Mouse (Mus musculus) hindbrain, postnatal 0 days (tissue): ENCODE results near the gene Gm10300. TPM values are rescaled to one million over a fixed set of nuclear protein-coding genes. Genes with fewer than 3 reads are reported as not detected.

Experiments used
- ATAC-seq: fragments of 200-750 bp; cut with Nextera tagmentation; 2 replicates; pipeline ENCODE4 v1.8.0; 2017; ENCODE audit warnings: mild to moderate bottlenecking, moderate TSS enrichment, moderate library complexity
- DNase-seq: peaks from one replicate; pipeline ENCODE4 v3.0.0-alpha.2; 2015; ENCODE audit warnings: low spot score
- H3K27ac ChIP-seq: fragments of 300-500 bp; sonication (generic); 2 replicates; pipeline ENCODE4 v1.5.1; 2014; ENCODE audit warnings: mild to moderate bottlenecking
- H3K27me3 ChIP-seq: fragments of 300-500 bp; sonication (generic); 2 replicates; pipeline ENCODE4 v1.6.1; 2014; ENCODE audit warnings: low read length, mixed read lengths; ENCODE audit not compliant: insufficient read depth
- H3K36me3 ChIP-seq: fragments of 300-500 bp; sonication (generic); 2 replicates; pipeline ENCODE4 v1.6.1; 2014; ENCODE audit warnings: low read length, mixed read lengths; ENCODE audit not compliant: insufficient read depth
- H3K4me1 ChIP-seq: fragments of 300-500 bp; sonication (generic); 2 replicates; pipeline ENCODE4 v1.6.1; 2014; ENCODE audit warnings: antibody characterized with exemption, low read length, mixed read lengths; ENCODE audit not compliant: insufficient read depth
- H3K4me2 ChIP-seq: fragments of 300-500 bp; sonication (generic); 2 replicates; pipeline ENCODE4 v1.6.1; 2014; ENCODE audit warnings: low read depth, mild to moderate bottlenecking, low read length, moderate library complexity, mixed read lengths
- H3K4me3 ChIP-seq: fragments of 300-500 bp; sonication (generic); 2 replicates; pipeline ENCODE4 v1.5.1; 2014; ENCODE audit warnings: low read length
- H3K9ac ChIP-seq: fragments of 300-500 bp; sonication (generic); replicated peaks from 2 replicates; pipeline ENCODE4 v1.6.1; 2014; ENCODE audit warnings: mild to moderate bottlenecking, low read length, moderate library complexity, mixed read lengths
- H3K9me3 ChIP-seq: fragments of 300-500 bp; sonication (generic); 2 replicates; pipeline ENCODE4 v1.6.1; 2016; ENCODE audit warnings: low read length, mixed read lengths
- CTCF ChIP-seq: IDR thresholded peaks from 2 replicates; pipeline ENCODE4 v1.5.1; 2016; ENCODE audit warnings: antibody characterized with exemption, control low read depth, low read depth
- WGBS: fragments of 180-500 bp; shearing (Covaris S2); extraction: QIAGEN DNeasy Blood & Tissue Kit; methylation state at CpG from one replicate; pipeline ENCODE4 v1.1.7; 2014; 5-methylcytosine and 5-hydroxymethylcytosine counted together
- polyA plus RNA-seq: library from polyadenylated mRNA; unstranded; fragments of >200 nt; fragmentation: Nextera tagmentation; extraction: Ambion mirVana; gene quantifications from 2 replicates; pipeline ENCODE4 v1.2.1, GENCODE M21; 2015
- total RNA-seq: library from RNA; depleted of rRNA; stranded (reverse); fragments of >200 nt; gene quantifications from 2 replicates; pipeline ENCODE4 v1.2.3, GENCODE M21; 2014

Gm10300 gene
- total and polyA plus RNA-seq, 2 experiments from 2014 or later, result not detected

GRCm38 (mm10) chr4:132078296-132078714 lies 3.8 kb downstream of the Gm10300 start:
- no peak overlapping the region for H3K27ac ChIP-seq
- H3K9me3 ChIP-seq, result no peaks in the 10 kb centered on the region
- TF ChIP-seq CTCF, result no peak
- H3K4me3 ChIP-seq, result no peak overlapping the region
- peaks cover 4% of the 10 kb centered on the region; the same call in 1 of the 2 replicates for H3K27me3 ChIP-seq
- ATAC-seq (no peak), DNase-seq (no peak)
- 68% methylated on average over 7 of the region's 7 CpGs for WGBS
- H3K9ac ChIP-seq, result no peak overlapping the region
- H3K4me1 ChIP-seq, result peaks cover 10% of the 10 kb centered on the region; the same call in 1 of the 2 replicates
- no peak overlapping the region for H3K4me2 ChIP-seq
- no peaks in the 10 kb centered on the region for H3K36me3 ChIP-seq

DNA sequence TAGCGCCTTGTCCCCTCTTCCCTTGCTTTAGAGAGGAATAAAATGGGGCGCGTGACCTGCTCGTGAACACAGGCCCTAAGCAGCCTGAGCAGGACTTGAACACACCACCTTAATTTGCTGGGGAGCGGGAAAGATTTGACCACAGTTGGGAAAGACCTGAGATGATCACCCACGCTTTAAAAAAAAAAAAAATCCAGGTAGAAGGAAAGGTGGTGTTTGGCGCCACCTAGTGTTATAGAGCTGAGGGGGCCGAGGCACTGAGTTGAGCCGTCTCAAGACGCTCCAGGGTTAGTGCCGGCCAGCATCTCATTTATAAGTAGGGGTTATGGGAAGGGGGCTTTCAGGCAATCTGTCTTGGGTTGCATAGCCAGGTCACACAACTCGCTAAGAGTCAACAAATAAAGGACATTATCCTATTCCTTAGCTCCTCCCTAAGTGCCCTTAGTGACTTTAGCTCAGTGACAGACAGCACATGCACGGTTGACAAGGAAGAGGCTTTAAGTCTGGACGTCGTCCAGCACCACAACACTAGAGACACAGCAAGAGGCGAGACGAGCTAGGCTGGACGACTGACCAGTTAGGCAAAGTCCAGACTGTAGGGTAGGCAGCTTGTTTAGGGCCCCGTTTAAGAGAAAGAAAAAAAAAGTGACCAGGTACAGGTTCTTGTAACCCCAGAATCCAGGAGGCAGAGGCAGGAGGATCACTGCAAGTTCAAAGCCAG lies 5.2 kb downstream of the Gm10300 start:
- Histone ChIP-seq H3K4me3 (no peak overlapping the region), H3K4me2 (no peak overlapping the region), H3K9ac (no peak overlapping the region), H3K4me1 (peaks cover 5% of the 10 kb centered on the region; the same call in 1 of the 2 replicates), H3K9me3 (no peaks in the 10 kb centered on the region), H3K36me3 (no peaks in the 10 kb centered on the region), H3K27me3 (peaks cover 4% of the 10 kb centered on the region; the same call in 1 of the 2 replicates), H3K27ac (no peak overlapping the region)
- ATAC-seq (0 out of 2 replicates have a peak, but pooled peaks have one; percentile 27), DNase-seq (peak; percentile 82)
- TF ChIP-seq CTCF, result peak; percentile 88
- WGBS, result 9% methylated on average over 19 of the region's 19 CpGs

DNA sequence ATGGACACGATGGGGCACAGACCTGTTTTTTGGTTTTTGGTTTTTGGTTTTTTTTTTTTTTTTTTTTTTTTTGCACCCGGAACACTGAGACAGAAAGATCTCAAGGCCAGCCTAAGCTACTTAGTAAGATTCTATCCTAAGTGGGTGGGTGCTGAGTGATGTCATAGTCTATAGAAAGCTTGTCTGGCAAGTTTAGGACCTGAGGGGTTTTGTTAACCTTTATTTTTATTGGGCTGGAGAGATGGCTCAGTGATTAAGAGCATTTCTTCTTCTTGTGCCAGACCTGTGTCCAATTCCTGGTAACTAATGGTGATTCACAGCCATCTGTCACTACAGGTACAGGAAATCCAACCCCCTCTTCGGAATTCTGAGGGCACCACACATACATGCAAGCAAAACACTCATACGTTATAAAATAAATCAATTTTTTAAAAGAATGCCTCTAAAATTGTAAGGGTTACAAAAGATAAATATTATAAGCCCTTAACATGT lies 6.0 kb downstream of the Gm10300 start:
- TF ChIP-seq CTCF, result no peak
- DNase-seq, result no peak
- no peak for ATAC-seq

GRCm38 (mm10) chr4:132085114-132085513 lies 10.6 kb downstream of the Gm10300 start:
- DNase-seq (no peak), ATAC-seq (no peak)
- Histone ChIP-seq H3K9me3 (no peaks in the 10 kb centered on the region), H3K27me3 (no peaks in the 10 kb centered on the region), H3K9ac (no peak overlapping the region), H3K4me2 (no peak overlapping the region), H3K4me1 (no peaks in the 10 kb centered on the region), H3K4me3 (no peak overlapping the region), H3K27ac (no peak overlapping the region), H3K36me3 (no peaks in the 10 kb centered on the region)
- WGBS, result 80% methylated on average over 7 of the region's 7 CpGs
- TF ChIP-seq CTCF, result no peak

More for the DNA sequence above, 6.0 kb downstream of the Gm10300 start:
- Histone ChIP-seq H3K4me3 (no peak overlapping the region), H3K9me3 (no peaks in the 10 kb centered on the region), H3K36me3 (no peaks in the 10 kb centered on the region), H3K27ac (no peak overlapping the region), H3K4me1 (no peaks in the 10 kb centered on the region), H3K4me2 (no peak overlapping the region), H3K27me3 (no peaks in the 10 kb centered on the region), H3K9ac (no peak overlapping the region)
- 79% methylated on average over 4 of the region's 4 CpGs for WGBS

DNA sequence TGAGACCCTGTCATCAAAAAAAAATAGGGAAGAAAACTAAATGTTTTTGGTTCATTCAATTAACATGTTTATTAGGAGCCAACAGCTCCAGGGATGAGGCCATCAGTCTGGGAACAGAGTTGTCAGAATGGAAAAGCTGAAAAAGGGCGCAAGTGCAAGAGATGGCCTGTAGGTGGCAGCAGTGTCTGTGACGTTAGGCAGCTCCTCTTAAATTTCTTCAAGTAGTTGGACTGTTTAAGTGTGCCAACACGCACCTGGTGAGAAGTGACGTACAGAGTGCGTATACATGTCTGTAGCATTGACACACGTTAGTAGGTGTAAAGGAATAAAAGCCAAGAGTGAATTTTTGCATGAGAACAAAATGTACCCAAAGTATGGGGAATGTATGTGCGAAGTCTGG lies 14.4 kb downstream of the Gm10300 start:
- Histone ChIP-seq H3K27me3 (no peaks in the 10 kb centered on the region), H3K9me3 (no peaks in the 10 kb centered on the region), H3K9ac (no peak overlapping the region), H3K27ac (no peak overlapping the region), H3K4me2 (no peak overlapping the region), H3K4me1 (no peaks in the 10 kb centered on the region), H3K4me3 (no peak overlapping the region), H3K36me3 (no peaks in the 10 kb centered on the region)
- TF ChIP-seq CTCF, result peak; percentile 96
- peak; percentile 87 for DNase-seq
- WGBS, result 15% methylated on average over 7 of the region's 7 CpGs
- peak; percentile 45; the same call in 1 of the 2 replicates for ATAC-seq

- no peak overlapping the region for H3K9ac ChIP-seq
- H3K4me1 ChIP-seq, result no peaks in the 10 kb centered on the region
- WGBS, result 73% methylated on average over 6 of the region's 6 CpGs
- no peak overlapping the region for H3K4me3 ChIP-seq
- no peaks in the 10 kb centered on the region for H3K27me3 ChIP-seq
- DNase-seq, result no peak
- no peaks in the 10 kb centered on the region for H3K9me3 ChIP-seq
- no peaks in the 10 kb centered on the region for H3K36me3 ChIP-seq
- no peak for ATAC-seq
- no peak overlapping the region for H3K27ac ChIP-seq
- no peak overlapping the region for H3K4me2 ChIP-seq
- no peak for TF ChIP-seq CTCF
Observed at GRCm38 (mm10) chr4:132093136-132093535, 18.6 kb downstream of the Gm10300 start.

DNA sequence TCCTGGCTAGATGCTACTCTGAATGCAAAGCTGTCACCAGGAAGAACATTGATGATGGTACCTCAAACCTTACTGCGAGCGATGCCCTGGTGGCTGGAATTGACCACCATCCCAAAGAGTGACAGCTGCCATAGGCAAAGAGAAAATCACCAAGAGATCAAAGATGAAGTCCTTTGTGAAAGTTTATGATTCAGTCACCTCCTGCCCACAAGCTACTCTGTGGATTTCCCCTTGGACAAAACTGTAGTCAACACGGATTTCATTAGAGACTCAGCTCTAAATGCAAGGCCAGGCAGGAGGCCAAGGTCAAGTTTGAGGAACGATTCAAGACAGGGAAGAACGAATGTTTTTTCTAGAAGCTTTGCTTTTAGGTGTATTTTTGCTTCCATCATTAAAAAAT lies 19.4 kb downstream of the Gm10300 start:
- no peak for ATAC-seq
- no peaks in the 10 kb centered on the region for H3K9me3 ChIP-seq
- 87% methylated on average over 5 of the region's 5 CpGs for WGBS

More for the DNA sequence above, 19.4 kb downstream of the Gm10300 start:
- H3K36me3 ChIP-seq, result no peaks in the 10 kb centered on the region
- DNase-seq, result no peak
- H3K27ac ChIP-seq, result no peak overlapping the region
- H3K4me1 ChIP-seq, result no peaks in the 10 kb centered on the region
- H3K9ac ChIP-seq, result no peak overlapping the region
- no peak overlapping the region for H3K4me3 ChIP-seq
- no peaks in the 10 kb centered on the region for H3K27me3 ChIP-seq
- TF ChIP-seq CTCF, result no peak
- H3K4me2 ChIP-seq, result no peak overlapping the region
